Mouse (Mus musculus) heart, postnatal 0 days (tissue): ENCODE results near the gene Sept12. TPM values are rescaled to one million over a fixed set of nuclear protein-coding genes. Genes with fewer than 3 reads are reported as not detected.

Experiments
- ATAC-seq: fragments of 200-750 bp; cut with Nextera tagmentation; 2 replicates; pipeline ENCODE4 v1.8.0; 2017; ENCODE audit warnings: low read depth, moderate number of reproducible peaks, moderate library complexity; ENCODE audit not compliant: insufficient read depth
- DNase-seq: peaks from one replicate; pipeline ENCODE4 v3.0.0-alpha.2; 2016; ENCODE audit warnings: low spot score
- H3K27ac ChIP-seq: fragments of 300-500 bp; sonication (generic); 2 replicates; pipeline ENCODE4 v1.5.1; 2014; ENCODE audit warnings: low read depth, mild to moderate bottlenecking
- H3K27me3 ChIP-seq: fragments of 300-500 bp; sonication (generic); 2 replicates; pipeline ENCODE4 v1.6.1; 2014; ENCODE audit warnings: low read length, mixed read lengths; ENCODE audit not compliant: control insufficient read depth, insufficient read depth
- H3K36me3 ChIP-seq: fragments of 300-500 bp; sonication (generic); replicated peaks from 2 replicates; pipeline ENCODE4 v1.6.1; 2014; ENCODE audit warnings: low read length, mixed read lengths; ENCODE audit not compliant: control insufficient read depth, insufficient read depth
- H3K4me1 ChIP-seq: fragments of 300-500 bp; sonication (generic); 2 replicates; pipeline ENCODE4 v1.6.1; 2014; ENCODE audit warnings: antibody characterized with exemption; ENCODE audit not compliant: control insufficient read depth, insufficient read depth
- H3K4me2 ChIP-seq: fragments of 300-500 bp; sonication (generic); 2 replicates; pipeline ENCODE4 v1.6.1; 2014; ENCODE audit warnings: low read depth, mild to moderate bottlenecking, low read length, moderate library complexity
- H3K4me3 ChIP-seq: fragments of 300-500 bp; sonication (generic); 2 replicates; pipeline ENCODE4 v1.5.1; 2014; ENCODE audit warnings: low read depth, low read length
- H3K9ac ChIP-seq: fragments of 300-500 bp; sonication (generic); replicated peaks from 2 replicates; pipeline ENCODE4 v1.6.1; 2014; ENCODE audit warnings: low read depth, low read length, mixed read lengths
- H3K9me3 ChIP-seq: fragments of 300-500 bp; sonication (generic); replicated peaks from 2 replicates; pipeline ENCODE4 v1.6.1; 2016; ENCODE audit warnings: low read length; ENCODE audit not compliant: control insufficient read depth
- CTCF ChIP-seq: IDR thresholded peaks from 2 replicates; pipeline ENCODE4 v1.5.1; 2016; ENCODE audit warnings: antibody characterized with exemption, control low read depth, low read depth
- EP300 ChIP-seq: IDR thresholded peaks from 2 replicates; pipeline ENCODE4 v1.6.1; 2016; ENCODE audit warnings: antibody characterized with exemption, low read depth
- WGBS: fragments of 180-500 bp; shearing (Covaris S2); extraction: QIAGEN DNeasy Blood & Tissue Kit; methylation state at CpG from one replicate; pipeline ENCODE4 v1.1.7; 2014; 5-methylcytosine and 5-hydroxymethylcytosine counted together
- polyA plus RNA-seq: library from polyadenylated mRNA; unstranded; fragments of >200 nt; fragmentation: Nextera tagmentation; extraction: Ambion mirVana; gene quantifications from 2 replicates; pipeline ENCODE4 v1.2.1, GENCODE M21; 2015
- total RNA-seq: library from RNA; depleted of rRNA; stranded (reverse); fragments of >200 nt; gene quantifications from 2 replicates; pipeline ENCODE4 v1.2.3, GENCODE M21; 2014; ENCODE audit warnings: low replicate concordance

Sept12 gene
- total and polyA plus RNA-seq, 2 experiments from 2014 or later = not detected

GRCm38 (mm10) chr16:5008076-5008475 is 10.4 kb upstream of the Sept12 start:
- H3K36me3 ChIP-seq = 0 out of 2 replicates have a peak, but pooled peaks cover 5% of the 10 kb centered on the region
- ATAC-seq (no peak), DNase-seq (no peak)
- no peak overlapping the region for H3K27ac ChIP-seq
- 84% methylated on average over 12 of the region's 12 CpGs for WGBS
- TF ChIP-seq EP300 (no peak), CTCF (no peak)
- no peak overlapping the region for H3K9ac ChIP-seq
- H3K9me3 ChIP-seq = no peaks in the 10 kb centered on the region
- no peaks in the 10 kb centered on the region for H3K27me3 ChIP-seq
- no peak overlapping the region for H3K4me2 ChIP-seq
- H3K4me1 ChIP-seq = 0 out of 2 replicates have a peak, but pooled peaks cover 6% of the 10 kb centered on the region
- H3K4me3 ChIP-seq = no peak overlapping the region

GRCm38 (mm10) chr16:5007492-5007891 is 9.8 kb upstream of the Sept12 start:
- ATAC-seq (no peak), DNase-seq (no peak)
- Histone ChIP-seq H3K36me3 (0 out of 2 replicates have a peak, but pooled peaks cover 5% of the 10 kb centered on the region), H3K27ac (no peak overlapping the region), H3K4me2 (no peak overlapping the region), H3K4me3 (no peak overlapping the region), H3K9ac (no peak overlapping the region), H3K27me3 (no peaks in the 10 kb centered on the region), H3K4me1 (0 out of 2 replicates have a peak, but pooled peaks cover 3% of the 10 kb centered on the region), H3K9me3 (no peaks in the 10 kb centered on the region)
- 72% methylated on average over 6 of the region's 6 CpGs for WGBS
- no peak for TF ChIP-seq CTCF
- no peak for TF ChIP-seq EP300

DNA sequence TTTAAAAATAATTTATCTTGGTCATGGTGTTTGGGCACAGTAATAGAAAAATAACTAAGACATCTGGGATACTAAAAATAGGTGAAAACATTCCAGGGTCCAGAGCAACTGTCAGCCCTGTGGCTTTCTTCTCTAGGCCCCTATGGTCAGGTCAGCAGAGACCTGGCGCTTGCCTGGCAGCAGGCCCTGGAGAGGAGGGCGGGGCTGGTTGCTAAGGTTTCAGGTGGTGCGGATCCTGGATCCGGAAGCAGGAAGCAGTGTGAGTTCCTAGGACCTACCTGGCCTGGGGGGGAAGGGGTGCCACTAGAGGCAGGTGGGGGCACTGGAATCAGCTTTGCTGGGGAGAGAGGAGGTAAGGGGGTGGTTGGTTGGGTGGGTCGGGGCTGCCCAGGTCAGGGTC is 9.4 kb upstream of the Sept12 start, which contains the start of gene Smim22:
TSS of gene Smim22 (plus strand) at position 222 of the 400 bp plus-strand sequence.
- no peak for TF ChIP-seq EP300
- TF ChIP-seq CTCF = no peak
- WGBS = 50% methylated on average over 5 of the region's 5 CpGs
- Histone ChIP-seq H3K36me3 (0 out of 2 replicates have a peak, but pooled peaks cover 5% of the 10 kb centered on the region), H3K4me1 (no peaks in the 10 kb centered on the region), H3K27me3 (no peaks in the 10 kb centered on the region), H3K9me3 (no peaks in the 10 kb centered on the region), H3K4me2 (no peak within 1 kb of the TSS), H3K4me3 (no peak within 1 kb of the TSS), H3K9ac (no peak within 1 kb of the TSS), H3K27ac (no peak within 1 kb of the TSS)
- DNase-seq (no peak), ATAC-seq (no peak)

- Histone ChIP-seq H3K4me1 (peaks cover 6% of the 10 kb centered on the region; the same call in 1 of the 2 replicates), H3K36me3 (no peaks in the 10 kb centered on the region), H3K4me3 (no peak overlapping the region), H3K9ac (no peak overlapping the region), H3K4me2 (no peak overlapping the region), H3K9me3 (no peaks in the 10 kb centered on the region), H3K27me3 (no peaks in the 10 kb centered on the region), H3K27ac (no peak overlapping the region)
- DNase-seq (no peak), ATAC-seq (no peak)
- no peak for TF ChIP-seq EP300
- TF ChIP-seq CTCF = no peak
- 65% methylated on average over 3 of the region's 3 CpGs for WGBS
These were observed 3.0 kb upstream of the Sept12 start for GRCm38 (mm10) chr16:5000611-5001010.

DNA sequence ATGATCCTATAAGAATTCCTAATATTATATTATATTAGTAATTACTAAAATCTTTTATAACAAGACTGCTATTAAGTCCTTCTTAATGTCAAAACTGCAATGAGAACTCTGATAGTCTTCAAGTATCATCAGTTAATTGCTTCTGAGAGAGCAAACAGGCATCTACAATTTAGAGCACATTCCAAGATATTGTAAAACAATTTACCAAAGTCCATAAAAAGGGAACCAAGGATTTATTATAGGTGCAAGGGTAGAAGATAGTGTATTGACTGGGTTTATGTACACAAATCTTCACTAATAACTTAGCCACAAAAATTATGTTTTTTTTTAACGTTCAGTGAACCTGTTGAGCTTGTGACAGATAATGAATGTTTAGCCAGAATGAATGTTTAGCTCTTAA is 1.3 kb upstream of the Sept12 start:
- no peak overlapping the region for H3K4me3 ChIP-seq
- no peak overlapping the region for H3K9ac ChIP-seq
- H3K4me2 ChIP-seq = no peak overlapping the region
- ATAC-seq = no peak
- 70% methylated on average over 1 of the region's 1 CpGs for WGBS
- H3K4me1 ChIP-seq = peaks cover 6% of the 10 kb centered on the region; the same call in 1 of the 2 replicates
- no peak overlapping the region for H3K27ac ChIP-seq
- no peaks in the 10 kb centered on the region for H3K36me3 ChIP-seq
- TF ChIP-seq CTCF = no peak
- no peak for TF ChIP-seq EP300
- no peaks in the 10 kb centered on the region for H3K9me3 ChIP-seq
- H3K27me3 ChIP-seq = no peaks in the 10 kb centered on the region
- DNase-seq = no peak

GRCm38 (mm10) chr16:4993276-4993675 is 4.4 kb downstream of the Sept12 start:
- Histone ChIP-seq H3K4me1 (peaks cover 6% of the 10 kb centered on the region; the same call in 1 of the 2 replicates), H3K4me2 (no peak overlapping the region), H3K4me3 (no peak overlapping the region), H3K27me3 (no peaks in the 10 kb centered on the region), H3K9me3 (no peaks in the 10 kb centered on the region), H3K36me3 (no peaks in the 10 kb centered on the region), H3K27ac (no peak overlapping the region), H3K9ac (no peak overlapping the region)
- WGBS = 75% methylated on average over 4 of the region's 4 CpGs
- ATAC-seq (no peak), DNase-seq (no peak)
- no peak for TF ChIP-seq EP300
- TF ChIP-seq CTCF = no peak
